Mouse (Mus musculus) naive thymus-derived CD4-positive, alpha-beta T cell, adult 2 months (primary cell): ENCODE results near the gene Fkbp1b.
"Not testable (repeated sequence)": the region's sequence is repeated elsewhere in the genome, so short reads cannot be mapped to it uniquely, and the experiment has no call there.

ENCODE experiments used
- DNase-seq: peaks from one replicate; pipeline ENCODE4 v3.0.0-alpha.2; 2011; ENCODE audit warnings: low read depth

Fkbp1b gene

DNA sequence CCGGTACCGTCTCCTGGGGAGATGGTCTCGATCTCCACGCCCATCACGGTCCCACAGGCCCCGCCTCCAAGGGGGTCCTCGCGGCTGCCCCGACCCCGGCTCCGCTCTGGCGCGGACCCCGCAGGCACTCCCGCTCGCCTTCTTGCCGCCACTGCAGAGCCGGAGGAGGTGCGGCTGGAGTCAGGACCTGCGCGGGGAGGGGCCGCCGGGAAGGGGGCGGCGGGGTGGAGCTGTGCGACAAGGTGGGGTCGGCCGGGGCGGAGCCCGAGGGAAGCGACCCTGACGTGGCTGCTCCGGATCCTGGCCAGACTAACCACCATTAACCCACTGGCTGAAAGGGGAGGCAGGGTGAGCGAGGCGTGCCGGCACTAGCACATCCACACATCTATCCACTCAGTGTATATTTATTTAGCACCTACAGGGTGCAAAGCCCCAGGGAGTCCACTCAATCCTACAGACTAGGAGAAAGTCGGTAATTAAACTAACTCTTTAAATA is at the start of gene Fkbp1b:
Fkbp1b (minus strand) TSS at position 200 of the 496 bp plus-strand sequence.
- DNase-seq, result peak; percentile 49

DNA sequence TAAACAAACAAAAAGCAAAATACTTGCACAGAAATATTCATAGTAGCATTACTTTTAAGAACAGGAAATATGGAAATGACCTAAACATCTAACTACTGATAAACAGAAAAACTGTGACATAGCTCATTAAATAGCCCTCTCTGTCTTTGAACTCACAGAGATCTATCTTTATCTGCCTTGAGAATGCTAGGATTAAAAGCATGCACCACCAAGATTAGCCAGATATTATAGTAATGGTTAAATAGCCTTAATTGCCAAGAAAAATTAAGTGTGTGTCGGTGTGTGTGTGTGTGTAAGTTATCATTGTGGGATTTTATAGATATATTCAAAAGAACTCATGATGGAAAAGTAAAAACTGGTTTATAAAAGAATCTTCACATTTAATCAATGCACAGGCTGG is 48.5 kb upstream of the Fkbp1b start:
- DNase-seq, result no peak

- no peak for DNase-seq
These were observed 47.9 kb upstream of the Fkbp1b start for GRCm38 (mm10) chr12:4889251-4889650.

GRCm38 (mm10) chr12:4888739-4889138 is 47.3 kb upstream of the Fkbp1b start:
- DNase-seq, result no peak

GRCm38 (mm10) chr12:4886581-4886980 is 45.2 kb upstream of the Fkbp1b start:
- DNase-seq, result not testable (repeated sequence)

DNA sequence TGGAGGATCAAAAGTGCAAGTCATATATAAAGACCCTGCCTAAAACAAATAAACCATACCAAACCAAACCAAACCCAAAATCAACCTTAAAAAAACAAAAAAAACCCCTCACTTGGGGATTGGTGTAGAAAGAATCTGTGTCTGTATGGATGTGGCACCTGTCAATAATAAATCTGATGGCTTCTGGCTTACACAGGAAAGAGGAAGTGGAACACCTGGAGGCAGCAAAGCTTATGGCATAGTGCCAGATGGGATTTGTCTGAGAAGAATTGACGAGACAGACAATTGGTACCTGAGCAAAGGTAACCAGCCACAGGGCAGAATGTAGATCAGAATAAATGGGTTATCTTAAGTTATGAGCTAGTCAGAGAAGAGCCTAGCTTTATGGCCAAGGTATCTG is 43.7 kb upstream of the Fkbp1b start:
- no peak for DNase-seq

GRCm38 (mm10) chr12:4882086-4882485 is 40.7 kb upstream of the Fkbp1b start:
- no peak for DNase-seq

DNA sequence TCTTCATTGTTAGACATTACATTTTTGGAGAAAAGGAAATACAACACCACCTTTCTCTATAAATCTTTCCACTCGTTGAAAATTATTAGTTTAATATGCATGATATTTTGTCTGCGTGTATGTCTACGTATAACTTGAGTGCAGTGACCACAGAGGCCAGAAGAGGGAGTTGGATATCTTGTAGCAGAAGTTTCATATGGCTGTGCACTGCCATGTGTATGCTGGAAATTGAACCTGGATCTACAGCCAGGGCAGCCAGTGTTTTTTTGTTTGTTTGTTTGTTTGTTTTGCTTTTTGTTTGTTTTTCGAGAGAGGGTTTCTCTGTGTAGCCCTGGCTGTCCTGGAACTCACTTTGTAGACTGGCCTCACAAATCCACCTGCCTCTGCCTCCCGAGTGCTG is 37.7 kb upstream of the Fkbp1b start:
- DNase-seq, result peak; percentile 26

GRCm38 (mm10) chr12:4878296-4878783 is 36.9 kb upstream of the Fkbp1b start:
- no peak for DNase-seq

- no peak for DNase-seq
These were observed 34.2 kb upstream of the Fkbp1b start for GRCm38 (mm10) chr12:4875623-4876022.

DNA sequence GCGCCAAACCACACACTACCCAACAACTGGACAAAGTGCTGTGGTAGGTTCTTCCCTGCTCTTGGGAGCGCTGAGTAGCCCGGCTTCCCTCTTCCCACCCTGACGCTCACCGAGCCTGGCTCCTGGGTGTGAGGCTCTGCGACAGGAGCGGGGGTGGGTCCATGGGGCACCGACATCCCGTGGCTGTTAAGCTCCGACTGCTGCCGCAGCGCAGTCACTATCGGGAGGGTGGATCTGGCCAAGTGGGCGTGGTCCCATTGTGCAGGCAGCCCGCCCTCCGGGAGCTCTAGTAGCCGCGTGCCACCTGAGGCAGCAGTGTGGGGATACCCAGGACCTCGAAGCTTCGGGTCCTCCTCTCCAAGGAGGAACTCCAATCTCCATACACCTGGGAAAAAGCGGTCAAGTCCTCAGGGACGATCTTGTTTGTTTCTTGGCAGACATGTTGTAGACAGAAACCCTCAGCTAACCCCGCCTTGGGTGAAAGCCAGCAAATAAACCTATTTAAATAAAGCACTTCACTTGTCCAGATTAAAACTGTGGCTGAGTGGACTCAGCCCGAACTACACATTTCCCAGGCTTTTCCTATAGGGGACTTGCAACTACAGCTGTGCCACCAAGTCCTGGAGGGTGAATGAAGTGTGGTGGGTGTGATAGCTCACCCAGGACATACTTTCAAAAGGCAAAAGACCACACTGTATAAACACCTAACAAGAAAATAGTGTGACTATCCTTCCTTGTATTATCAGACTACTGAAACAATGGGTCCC is 33.0 kb upstream of the Fkbp1b start, which contains the start of gene Mfsd2b:
Mfsd2b (minus strand) TSS at position 199 of the 767 bp plus-strand sequence.
- peak; percentile 71 for DNase-seq

GRCm38 (mm10) chr12:4873531-4873930 is 32.1 kb upstream of the Fkbp1b start:
- no peak for DNase-seq

DNA sequence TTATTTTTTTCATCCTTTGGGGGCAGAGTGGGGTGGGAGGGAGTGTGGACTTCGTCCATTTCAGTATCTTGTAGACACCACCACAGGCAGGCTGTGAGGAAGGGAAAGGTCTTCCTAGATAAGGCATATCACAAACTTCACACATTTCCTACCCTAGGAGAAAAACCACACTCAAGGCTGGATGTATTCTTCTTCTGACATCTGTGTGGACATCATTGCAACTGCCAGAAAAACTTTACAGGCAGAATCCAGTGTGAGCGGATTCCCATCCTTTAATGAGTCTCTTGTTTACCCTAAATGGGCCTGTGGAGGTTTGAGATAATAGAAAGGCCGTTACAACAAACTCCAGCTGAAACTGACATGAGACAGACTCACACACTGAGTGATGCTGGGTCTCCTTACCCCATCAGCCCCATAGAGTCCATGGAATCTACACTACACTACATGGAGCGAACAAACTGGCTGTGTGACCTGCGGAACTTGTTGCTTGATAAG is 31.6 kb upstream of the Fkbp1b start:
- DNase-seq, result no peak

GRCm38 (mm10) chr12:4872273-4872672 is 30.9 kb upstream of the Fkbp1b start:
- DNase-seq, result no peak

DNA sequence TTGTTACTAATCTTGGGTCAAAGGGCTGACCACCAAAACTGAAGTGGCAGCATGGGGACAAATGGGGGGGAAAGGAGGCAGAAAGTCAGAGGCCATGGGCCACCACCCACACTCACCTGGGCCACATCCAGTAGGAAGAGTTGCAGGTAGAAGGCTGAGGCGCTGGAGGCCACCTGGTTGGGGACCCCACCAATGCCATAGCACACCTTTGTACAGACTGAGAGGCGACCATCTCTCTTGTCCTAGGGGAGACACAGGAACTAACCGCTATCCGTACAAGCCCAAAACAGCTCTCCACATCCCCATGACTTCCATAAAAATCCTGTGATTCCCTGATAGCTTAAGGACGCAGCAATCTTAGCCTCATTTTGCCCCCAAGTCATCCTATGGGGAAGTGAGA is 29.9 kb upstream of the Fkbp1b start:
- no peak for DNase-seq

DNA sequence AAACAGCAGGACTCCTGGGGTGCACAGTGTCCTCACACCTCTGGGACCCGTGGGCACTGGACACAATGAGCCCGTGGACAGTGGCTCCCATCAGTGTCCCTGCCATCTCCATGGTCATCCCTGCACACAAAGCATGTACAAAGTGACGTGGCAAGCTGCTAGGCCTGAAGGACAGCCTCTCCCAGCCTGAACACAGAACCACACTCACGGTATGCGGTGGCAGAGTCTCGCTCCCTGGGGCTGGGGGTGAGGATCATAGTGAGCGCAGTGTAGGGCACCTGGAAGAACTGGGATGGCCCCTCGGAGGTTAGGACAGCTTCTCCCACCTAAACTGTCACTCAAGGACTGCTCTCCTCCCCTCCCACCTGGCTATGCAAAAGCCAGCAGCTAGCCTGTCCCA is 27.5 kb upstream of the Fkbp1b start:
- no peak for DNase-seq

DNA sequence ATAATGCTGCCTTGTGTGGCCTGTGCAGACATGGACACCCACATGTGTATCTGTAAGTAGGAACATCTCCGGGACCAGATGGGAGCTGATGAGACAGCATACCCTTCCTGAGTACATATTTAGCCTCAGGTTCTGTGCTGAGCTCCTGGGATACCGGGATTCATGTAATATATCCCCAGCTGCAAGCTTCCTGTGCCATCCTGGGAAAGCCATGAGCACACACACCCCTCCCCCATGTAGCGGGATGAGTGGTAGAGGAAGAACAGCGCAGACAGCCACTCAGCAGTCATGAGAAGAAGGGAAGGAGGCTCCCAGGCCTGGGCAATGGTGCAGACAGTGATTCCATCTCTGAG is 22.9 kb upstream of the Fkbp1b start:
- DNase-seq, result no peak

- no peak for DNase-seq
These were observed 22.4 kb upstream of the Fkbp1b start for GRCm38 (mm10) chr12:4863654-4864337.

DNA sequence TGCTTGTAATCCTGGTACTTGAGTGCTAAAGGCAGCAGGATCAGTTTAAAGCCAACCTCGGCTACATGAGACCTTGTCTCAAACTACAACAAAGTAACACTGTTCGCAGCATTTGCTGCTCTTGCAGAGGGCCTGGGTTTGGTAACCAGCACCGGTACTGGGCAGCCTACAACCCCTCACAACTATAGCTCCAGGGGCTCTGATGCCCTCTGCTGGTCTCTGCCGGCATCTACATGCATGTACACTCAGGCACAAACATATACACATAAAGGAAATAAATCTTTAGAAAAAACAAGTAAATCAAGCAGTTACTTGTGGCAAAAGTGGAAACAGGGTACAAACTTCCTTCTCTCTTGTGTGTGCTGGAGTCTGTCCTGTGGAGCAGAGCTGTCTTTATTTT is 21.3 kb upstream of the Fkbp1b start:
- DNase-seq, result peak; percentile 26

DNA sequence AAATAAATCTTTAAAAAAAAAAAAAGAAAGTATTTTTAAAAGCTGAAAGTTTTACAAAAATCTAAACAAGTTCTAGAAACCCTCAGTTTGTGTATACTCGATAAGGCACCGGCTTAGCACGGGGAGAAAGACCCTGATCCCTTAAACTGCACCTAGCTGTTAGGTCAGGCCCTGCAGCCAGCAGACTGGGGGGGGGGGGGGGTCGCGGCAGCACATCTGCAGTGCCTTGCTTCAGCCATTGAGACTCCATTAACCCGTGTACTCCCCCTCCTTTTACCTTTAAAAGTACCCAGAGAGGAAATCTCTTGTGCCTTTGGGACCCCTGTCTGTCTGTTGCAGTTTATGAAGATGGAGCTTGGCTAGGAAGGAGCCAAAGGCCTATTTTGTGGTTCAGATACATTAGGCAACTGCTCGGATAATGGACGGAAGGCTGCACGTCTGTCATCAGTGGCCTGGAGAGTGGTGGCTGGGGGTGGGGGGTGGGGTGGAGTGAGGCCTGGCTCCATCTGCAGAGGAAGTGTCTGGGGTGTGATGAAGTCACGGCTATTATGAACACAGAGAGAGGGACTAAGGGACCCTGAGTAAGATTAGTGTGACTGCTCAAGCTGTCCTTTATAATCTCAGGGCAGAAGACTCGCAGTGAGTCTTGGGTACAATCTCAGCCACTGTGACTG is 18.0 kb upstream of the Fkbp1b start:
- DNase-seq, result no peak

GRCm38 (mm10) chr12:4856834-4857233 is 15.4 kb upstream of the Fkbp1b start:
- DNase-seq, result no peak

- peak; percentile 52 for DNase-seq
These were observed 14.8 kb upstream of the Fkbp1b start for GRCm38 (mm10) chr12:4856160-4856559.
